Mouse (Mus musculus) kidney, embryonic 16.5 days (tissue): ENCODE measurements around the gene Pmel. TPM values are rescaled to one million over a fixed set of nuclear protein-coding genes. Genes with fewer than 3 reads are reported as not detected.
"Not testable (repeated sequence)": the region's sequence is repeated elsewhere in the genome, so short reads cannot be mapped to it uniquely, and the experiment has no call there.

Source experiments
- ATAC-seq: fragments of 200-750 bp; cut with Nextera tagmentation; 2 replicates; pipeline ENCODE4 v1.8.0; 2017; ENCODE audit warnings: moderate TSS enrichment; ENCODE audit not compliant: low FRiP score, low TSS enrichment
- H3K27ac ChIP-seq: fragments of 300-500 bp; sonication (generic); 2 replicates; pipeline ENCODE4 v1.5.1; 2014; ENCODE audit warnings: low read length
- H3K27me3 ChIP-seq: fragments of 300-500 bp; sonication (generic); 2 replicates; pipeline ENCODE4 v1.6.1; 2014; ENCODE audit warnings: low read length, control low read depth, mixed read lengths; ENCODE audit not compliant: insufficient read depth
- H3K36me3 ChIP-seq: fragments of 300-500 bp; sonication (generic); 2 replicates; pipeline ENCODE4 v1.6.1; 2014; ENCODE audit warnings: low read length, control low read depth, mixed read lengths; ENCODE audit not compliant: insufficient read depth
- H3K4me1 ChIP-seq: fragments of 300-500 bp; sonication (generic); 2 replicates; pipeline ENCODE4 v1.6.1; 2014; ENCODE audit warnings: low read length, control low read depth, mixed read lengths; ENCODE audit not compliant: insufficient read depth
- H3K4me2 ChIP-seq: fragments of 300-500 bp; sonication (generic); replicated peaks from 2 replicates; pipeline ENCODE4 v1.6.1; 2014; ENCODE audit warnings: low read depth, low read length
- H3K4me3 ChIP-seq: fragments of 300-500 bp; sonication (generic); 2 replicates; pipeline ENCODE4 v1.5.1; 2014; ENCODE audit warnings: mild to moderate bottlenecking, low read length
- H3K9ac ChIP-seq: fragments of 300-500 bp; sonication (generic); replicated peaks from 2 replicates; pipeline ENCODE4 v1.6.1; 2014; ENCODE audit warnings: low read length
- H3K9me3 ChIP-seq: fragments of 300-500 bp; sonication (generic); 2 replicates; pipeline ENCODE4 v1.6.1; 2016; ENCODE audit warnings: low read length, control low read depth
- WGBS: fragments of 180-500 bp; shearing (Covaris S2); extraction: QIAGEN DNeasy Blood & Tissue Kit; methylation state at CpG from one replicate; pipeline ENCODE4 v1.1.7; 2014; 5-methylcytosine and 5-hydroxymethylcytosine counted together
- polyA plus RNA-seq: library from polyadenylated mRNA; unstranded; fragments of >200 nt; fragmentation: Nextera tagmentation; extraction: Ambion mirVana; gene quantifications from 2 replicates; pipeline ENCODE4 v1.2.1, GENCODE M21; 2015

Gene Pmel
- polyA plus RNA-seq, 1 experiment from 2014 or later = 1.7 TPM

- H3K9me3 ChIP-seq = no peaks in the 10 kb centered on the region
- H3K4me1 ChIP-seq = peaks cover 26% of the 10 kb centered on the region
- ATAC-seq = no peak
- no peak overlapping the region for H3K4me2 ChIP-seq
- no peak overlapping the region for H3K9ac ChIP-seq
- no peaks in the 10 kb centered on the region for H3K27me3 ChIP-seq
- H3K27ac ChIP-seq = no peak overlapping the region
- H3K4me3 ChIP-seq = no peak overlapping the region
- 78% methylated on average over 11 of the region's 11 CpGs for WGBS
- peaks cover 47% of the 10 kb centered on the region for H3K36me3 ChIP-seq
Measured at GRCm38 (mm10) chr10:128699611-128700010, 4.4 kb upstream of the Pmel start.

GRCm38 (mm10) chr10:128700712-128701111 lies 3.3 kb upstream of the Pmel start:
- no peak for ATAC-seq
- H3K9ac ChIP-seq = no peak overlapping the region
- H3K9me3 ChIP-seq = no peaks in the 10 kb centered on the region
- no peak overlapping the region for H3K4me3 ChIP-seq
- WGBS = 97% methylated on average over 5 of the region's 5 CpGs
- H3K4me1 ChIP-seq = peaks cover 25% of the 10 kb centered on the region
- H3K36me3 ChIP-seq = peaks cover 47% of the 10 kb centered on the region
- no peaks in the 10 kb centered on the region for H3K27me3 ChIP-seq
- no peak overlapping the region for H3K4me2 ChIP-seq
- H3K27ac ChIP-seq = no peak overlapping the region

- Histone ChIP-seq H3K4me1 (peaks cover 25% of the 10 kb centered on the region), H3K27ac (no peak overlapping the region), H3K4me3 (no peak overlapping the region), H3K9me3 (no peaks in the 10 kb centered on the region), H3K27me3 (no peaks in the 10 kb centered on the region), H3K36me3 (peaks cover 44% of the 10 kb centered on the region), H3K9ac (no peak overlapping the region), H3K4me2 (no peak overlapping the region)
- 73% methylated on average over 6 of the region's 6 CpGs for WGBS
- no peak for ATAC-seq
Measured at GRCm38 (mm10) chr10:128702328-128703007, 1.5 kb upstream of the Pmel start.

- peak within 1 kb of the TSS; percentile 99 for H3K27ac ChIP-seq
- H3K4me1 ChIP-seq = peaks cover 25% of the 10 kb centered on the region
- no peaks in the 10 kb centered on the region for H3K27me3 ChIP-seq
- H3K4me3 ChIP-seq = peak within 1 kb of the TSS; percentile 94
- no peaks in the 10 kb centered on the region for H3K9me3 ChIP-seq
- ATAC-seq = peak; percentile 94
- under 1% methylated on average over 54 of the region's 62 CpGs for WGBS
- H3K4me2 ChIP-seq = peak within 1 kb of the TSS; percentile 85
- H3K36me3 ChIP-seq = peaks cover 27% of the 10 kb centered on the region
- H3K9ac ChIP-seq = peak within 1 kb of the TSS; percentile 92
Measured at GRCm38 (mm10) chr10:128704491-128705316, 709 bp downstream of the Pmel start, which contains the start of gene Cdk2. TSS of gene Cdk2 (minus strand) at chr10:128705031.

GRCm38 (mm10) chr10:128705317-128705693 lies 1.3 kb downstream of the Pmel start:
- ATAC-seq = no peak

GRCm38 (mm10) chr10:128711318-128711717 lies 7.3 kb downstream of the Pmel start:
- H3K27me3 ChIP-seq, H3K9ac ChIP-seq, H3K36me3 ChIP-seq, H3K4me1 ChIP-seq, H3K4me3 ChIP-seq, H3K4me2 ChIP-seq, H3K9me3 ChIP-seq, ATAC-seq, H3K27ac ChIP-seq: not testable (repeated sequence)
- 96% methylated on average over 7 of the region's 7 CpGs for WGBS

More at GRCm38 (mm10) chr10:128705317-128705693, 1.3 kb downstream of the Pmel start:
- Histone ChIP-seq H3K4me3 (peak overlapping the region; percentile 94), H3K9me3 (no peaks in the 10 kb centered on the region), H3K27me3 (no peaks in the 10 kb centered on the region), H3K36me3 (peaks cover 25% of the 10 kb centered on the region), H3K9ac (peak overlapping the region; percentile 92), H3K4me2 (peak overlapping the region; percentile 85), H3K27ac (peak overlapping the region; percentile 78), H3K4me1 (peaks cover 25% of the 10 kb centered on the region)
- WGBS = 7% methylated on average over 11 of the region's 11 CpGs

- ATAC-seq = no peak
Measured at GRCm38 (mm10) chr10:128715559-128716537, 11.9 kb downstream of the Pmel start.

GRCm38 (mm10) chr10:128725466-128725865 lies 21.5 kb downstream of the Pmel start:
- ATAC-seq, H3K9ac ChIP-seq, H3K27me3 ChIP-seq, H3K4me3 ChIP-seq, H3K4me2 ChIP-seq, H3K9me3 ChIP-seq, H3K4me1 ChIP-seq, H3K27ac ChIP-seq, H3K36me3 ChIP-seq: not testable (repeated sequence)
- WGBS = 71% methylated on average over 3 of the region's 4 CpGs

More at GRCm38 (mm10) chr10:128715559-128716537, 11.9 kb downstream of the Pmel start:
- Histone ChIP-seq H3K27me3 (no peaks in the 10 kb centered on the region), H3K27ac (no peak overlapping the region), H3K4me3 (no peak overlapping the region), H3K4me1 (no peaks in the 10 kb centered on the region), H3K9ac (no peak overlapping the region), H3K9me3 (no peaks in the 10 kb centered on the region), H3K36me3 (no peaks in the 10 kb centered on the region), H3K4me2 (no peak overlapping the region)
- 90% methylated on average over 19 of the region's 19 CpGs for WGBS

- WGBS = 85% methylated on average over 5 of the region's 5 CpGs
- H3K9me3 ChIP-seq = no peaks in the 10 kb centered on the region; the same call in 1 of the 2 replicates
- H3K4me2 ChIP-seq = no peak overlapping the region
- H3K9ac ChIP-seq = no peak overlapping the region
- H3K36me3 ChIP-seq = peaks cover 3% of the 10 kb centered on the region; the same call in 1 of the 2 replicates
- H3K27me3 ChIP-seq = no peaks in the 10 kb centered on the region
- H3K4me1 ChIP-seq = no peaks in the 10 kb centered on the region
- no peak overlapping the region for H3K27ac ChIP-seq
- ATAC-seq = no peak
- no peak overlapping the region for H3K4me3 ChIP-seq
Measured at GRCm38 (mm10) chr10:128728059-128728458, 24.1 kb downstream of the Pmel start.
